Mouse (Mus musculus): Measurements from ENCODE around the gene Fgfr2.

DNA sequence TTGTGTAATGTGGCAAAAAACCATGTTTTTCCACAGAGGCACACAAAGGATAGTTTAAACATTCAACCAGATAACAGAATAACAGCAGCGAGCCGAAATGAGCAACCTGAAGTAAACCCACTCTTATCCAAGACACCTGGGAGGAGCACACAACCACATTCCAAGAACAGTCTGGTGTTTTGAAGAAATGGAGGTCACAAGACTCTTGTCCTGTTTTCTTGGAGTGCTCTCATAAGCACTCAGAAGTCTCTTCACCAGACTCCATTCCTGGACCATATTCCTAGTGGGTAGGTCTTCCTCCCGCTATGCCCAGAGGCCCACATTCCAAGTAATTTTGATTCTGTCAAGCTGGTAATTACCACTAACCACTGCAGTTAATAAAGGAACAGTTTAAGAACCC lies 1973.0 kb downstream of the Fgfr2 start:
- TF ChIP-seq CTCF (IDR thresholded peaks at IDR 0.05; ENCODE audit: control insufficient read depth, insufficient read depth, insufficient read length), result no peak
- TF ChIP-seq MAX (IDR thresholded peaks at IDR 0.05), result no peak
- TF ChIP-seq MYOG (IDR thresholded peaks at IDR 0.05; ENCODE audit: control insufficient read depth, extremely low read depth, insufficient read length), result no peak
- TF ChIP-seq USF1 (IDR thresholded peaks at IDR 0.05; ENCODE audit: low read depth), result no peak
- TF ChIP-seq FOSL1 (IDR thresholded peaks at IDR 0.05; ENCODE audit: insufficient read depth, low read length, poor library complexity, severe bottlenecking), result no peak
- no peak for TF ChIP-seq CEBPB (IDR thresholded peaks at IDR 0.05; ENCODE audit: low read depth)
